Mouse (Mus musculus) small intestine, adult 2 months (tissue): ENCODE results near the gene Ifna16.

ENCODE experiments used
- CTCF ChIP-seq: fragments of 200-500 bp; IDR thresholded peaks from 2 replicates; pipeline ENCODE4 v1.5.1; 2012; ENCODE audit warnings: low read depth, mild to moderate bottlenecking, control low read depth, inconsistent platforms, low read length, moderate library complexity, mixed read lengths; ENCODE audit not compliant: insufficient replicate concordance, insufficient read length; ENCODE audit errors: extremely low read depth
- POLR2A ChIP-seq: fragments of 200-500 bp; IDR thresholded peaks from 2 replicates; pipeline ENCODE4 v1.6.1; 2012; ENCODE audit warnings: low read depth, mild to moderate bottlenecking, control low read depth, inconsistent platforms, low read length, moderate library complexity

DNA sequence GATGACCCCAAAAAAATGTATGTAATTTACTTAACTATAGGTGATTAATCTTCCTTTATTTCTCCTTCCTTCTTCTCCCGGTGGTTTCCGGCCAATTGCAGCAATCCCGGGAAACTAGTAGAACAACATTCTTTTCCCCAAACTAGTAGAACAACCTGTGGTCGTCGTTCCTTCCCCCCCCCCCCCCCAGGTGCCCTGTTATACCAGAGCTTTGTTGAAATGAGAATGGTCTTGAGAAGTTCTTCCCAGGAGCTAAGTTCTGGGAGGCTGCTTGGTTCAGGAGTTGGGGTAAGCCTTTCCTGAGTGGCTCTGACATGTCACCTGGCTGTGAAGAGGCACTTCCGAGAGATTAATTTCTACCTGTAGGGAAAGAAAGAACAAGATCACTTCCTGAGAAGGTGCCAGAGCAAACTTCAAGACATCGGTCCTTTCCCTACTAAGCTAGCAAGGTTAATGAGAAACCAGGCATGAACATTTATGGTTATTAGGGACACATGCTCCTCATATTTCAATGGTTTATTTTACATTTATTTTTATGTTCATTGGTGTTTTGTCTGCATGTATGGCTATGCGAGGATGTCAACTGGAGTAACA, 46.9 kb upstream of the Ifna16 start:
- TF ChIP-seq CTCF: no peak
- TF ChIP-seq POLR2A: no peak
